Mouse (Mus musculus): Measurements from ENCODE around the gene Vrk3. TPM values are rescaled to one million over a fixed set of nuclear protein-coding genes. Genes with fewer than 3 reads are reported as not detected.
A peak's percentile ranks its signal among the peaks of the same experiment; 100 is the strongest.
"Not testable (repeated sequence)": the region's sequence is repeated elsewhere in the genome, so short reads cannot be mapped to it uniquely, and the experiment has no call there.

Vrk3 gene
- 35.0 and 37.2 TPM in 2 replicates for polyA plus RNA-seq (2015; fragmentation: Nextera tagmentation; extraction: Ambion mirVana)

- Histone ChIP-seq H3K4me2 (replicated peaks) (peak within 1 kb of the TSS; percentile 71), H3K36me3 (peaks cover 15% of the 10 kb centered on the region), H3K9me3 (no peaks in the 10 kb centered on the region), H3K4me3 (peak within 1 kb of the TSS; percentile 62), H3K4me1 (peaks cover 22% of the 10 kb centered on the region), H3K27me3 (no peaks in the 10 kb centered on the region), H3K9ac (peak within 1 kb of the TSS; percentile 69), H3K27ac (peak within 1 kb of the TSS; percentile 94)
- WGBS, result under 1% methylated on average over 44 of the region's 44 CpGs
- peak; percentile 99 for ATAC-seq (ENCODE audit: low FRiP score, low read depth)
Observed at GRCm38 (mm10) chr7:44748101-44749044, at the start of gene Vrk3. Vrk3 (plus strand) TSS chr7:44748413.

DNA sequence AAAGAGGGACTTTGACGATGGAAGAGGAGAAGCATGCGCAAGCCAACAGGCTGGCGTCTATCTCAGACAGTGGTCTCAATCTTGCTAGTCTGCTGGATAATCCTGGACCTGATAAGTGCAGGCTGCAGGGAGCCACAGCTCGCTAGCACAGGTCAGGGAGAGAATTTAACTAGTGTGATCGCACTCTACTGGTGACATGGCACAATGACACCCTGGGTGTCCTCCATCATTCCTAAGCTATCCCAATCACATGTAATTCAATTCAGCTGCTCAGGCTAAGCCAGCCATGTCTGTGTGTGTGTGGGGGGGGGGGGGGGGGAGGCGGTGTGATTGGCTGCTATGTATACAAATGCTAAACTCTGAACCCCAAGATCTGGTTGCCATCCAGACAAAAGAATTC lies 46.3 kb upstream of the Vrk3 start:
- no peak overlapping the region for H3K4me2 ChIP-seq (replicated peaks)
- H3K27me3 ChIP-seq, result peaks cover 2% of the 10 kb centered on the region; the same call in 1 of the 2 replicates
- H3K4me1 ChIP-seq, result peaks cover 11% of the 10 kb centered on the region
- H3K9ac ChIP-seq, result no peak overlapping the region
- H3K9me3 ChIP-seq, result no peaks in the 10 kb centered on the region
- H3K27ac ChIP-seq, result no peak overlapping the region
- H3K4me3 ChIP-seq, result no peak overlapping the region
- 8% methylated on average over 6 of the region's 6 CpGs for WGBS
- no peaks in the 10 kb centered on the region for H3K36me3 ChIP-seq
- ATAC-seq (ENCODE audit: low FRiP score, low read depth), result 0 out of 2 replicates have a peak, but pooled peaks have one; percentile 46

DNA sequence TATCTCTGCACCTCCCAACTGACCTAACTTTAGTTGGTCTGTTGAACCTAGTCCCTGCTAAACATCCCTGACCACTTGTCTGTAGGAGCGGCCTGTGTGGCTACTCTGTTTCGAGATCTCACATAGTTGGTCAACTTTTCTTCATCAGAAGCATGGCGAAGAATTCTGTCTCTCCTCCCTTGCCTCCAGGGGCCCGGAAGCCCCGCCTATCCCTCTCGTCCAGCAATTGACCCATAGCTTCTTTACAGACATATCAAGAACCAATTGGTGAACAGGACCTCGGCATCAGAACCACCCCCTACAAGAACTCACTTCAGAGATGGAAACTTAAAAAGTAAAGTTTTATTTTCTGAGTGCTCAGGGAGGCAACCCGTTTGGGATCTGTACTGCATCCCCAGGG lies 45.2 kb upstream of the Vrk3 start:
- ATAC-seq (ENCODE audit: low FRiP score, low read depth), result no peak
- H3K4me1 ChIP-seq, result peaks cover under 1% of the 10 kb centered on the region; the same call in 1 of the 2 replicates
- no peak overlapping the region for H3K27ac ChIP-seq
- no peak overlapping the region for H3K9ac ChIP-seq
- no peak overlapping the region for H3K4me2 ChIP-seq (replicated peaks)
- no peaks in the 10 kb centered on the region for H3K36me3 ChIP-seq
- no peaks in the 10 kb centered on the region for H3K27me3 ChIP-seq
- no peaks in the 10 kb centered on the region for H3K9me3 ChIP-seq
- WGBS, result 76% methylated on average over 8 of the region's 8 CpGs
- H3K4me3 ChIP-seq, result no peak overlapping the region

GRCm38 (mm10) chr7:44704363-44704762 lies 43.9 kb upstream of the Vrk3 start:
- Histone ChIP-seq H3K4me1 (no peaks in the 10 kb centered on the region), H3K27me3 (no peaks in the 10 kb centered on the region), H3K4me2 (replicated peaks) (no peak overlapping the region), H3K27ac (no peak overlapping the region), H3K9ac (no peak overlapping the region), H3K36me3 (no peaks in the 10 kb centered on the region), H3K4me3 (no peak overlapping the region), H3K9me3 (no peaks in the 10 kb centered on the region)
- WGBS, result 61% methylated on average over 3 of the region's 3 CpGs
- ATAC-seq (ENCODE audit: low FRiP score, low read depth), result no peak

DNA sequence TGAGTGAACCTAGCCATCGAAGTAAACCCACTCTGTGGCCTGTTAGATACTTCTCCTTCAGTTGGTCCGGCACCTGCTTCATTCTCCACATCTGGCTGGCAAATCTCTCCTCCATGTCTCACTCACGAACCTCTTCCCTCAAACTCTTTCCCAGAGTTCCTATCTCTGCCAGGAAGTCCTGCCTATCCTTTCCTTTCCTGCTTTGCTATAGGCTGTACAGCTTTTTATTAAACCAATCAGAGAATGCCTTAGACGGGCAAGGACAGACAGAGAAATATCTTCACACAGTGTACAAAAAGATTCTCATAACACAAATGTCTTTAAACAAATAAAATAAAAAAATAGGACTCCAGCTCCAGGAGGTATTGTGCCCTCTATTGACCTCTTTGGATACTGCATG lies 43.1 kb upstream of the Vrk3 start:
- no peak for ATAC-seq (ENCODE audit: low FRiP score, low read depth)
- Histone ChIP-seq H3K9me3 (no peaks in the 10 kb centered on the region), H3K4me1 (no peaks in the 10 kb centered on the region), H3K4me2 (replicated peaks) (no peak overlapping the region), H3K4me3 (no peak overlapping the region), H3K27ac (no peak overlapping the region), H3K9ac (no peak overlapping the region), H3K27me3 (no peaks in the 10 kb centered on the region), H3K36me3 (no peaks in the 10 kb centered on the region)
- 92% methylated on average over 4 of the region's 4 CpGs for WGBS

GRCm38 (mm10) chr7:44706322-44706721 lies 41.9 kb upstream of the Vrk3 start:
- Histone ChIP-seq H3K36me3 (no peaks in the 10 kb centered on the region), H3K4me2 (replicated peaks) (no peak overlapping the region), H3K27me3 (no peaks in the 10 kb centered on the region), H3K27ac (no peak overlapping the region), H3K4me1 (no peaks in the 10 kb centered on the region), H3K9ac (no peak overlapping the region), H3K4me3 (no peak overlapping the region), H3K9me3 (no peaks in the 10 kb centered on the region)
- ATAC-seq (ENCODE audit: low FRiP score, low read depth), result no peak

DNA sequence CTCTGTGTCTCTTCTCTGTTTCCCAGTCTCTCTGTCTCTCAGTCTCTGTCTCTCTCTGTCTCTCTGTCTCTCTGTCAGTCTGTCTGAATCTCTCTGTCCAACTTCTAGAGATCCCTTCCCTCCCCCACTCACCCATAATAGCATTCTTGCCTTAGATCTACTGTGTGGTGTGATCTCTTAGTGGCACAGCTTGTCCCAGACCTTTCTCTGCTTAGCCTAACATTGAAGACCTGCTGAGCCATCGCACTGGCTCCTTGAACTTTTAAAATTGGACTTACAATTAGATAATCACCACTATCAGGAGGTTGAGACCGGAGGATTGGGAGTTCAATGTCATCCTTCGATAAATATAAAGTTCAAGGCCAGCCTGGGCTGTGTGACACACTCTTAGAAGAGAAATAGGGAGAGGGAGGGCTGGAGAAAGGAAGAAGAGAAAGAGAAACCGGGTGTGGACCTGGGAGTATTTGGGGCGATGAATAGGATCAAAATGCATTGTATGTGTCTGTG lies 41.0 kb upstream of the Vrk3 start:
- no peak for ATAC-seq (ENCODE audit: low FRiP score, low read depth)
- H3K27ac ChIP-seq, result no peak overlapping the region
- H3K4me3 ChIP-seq, result no peak overlapping the region
- no peaks in the 10 kb centered on the region for H3K9me3 ChIP-seq
- H3K4me1 ChIP-seq, result no peaks in the 10 kb centered on the region
- H3K27me3 ChIP-seq, result no peaks in the 10 kb centered on the region
- H3K9ac ChIP-seq, result no peak overlapping the region
- H3K36me3 ChIP-seq, result no peaks in the 10 kb centered on the region
- 93% methylated on average over 5 of the region's 5 CpGs for WGBS
- no peak overlapping the region for H3K4me2 ChIP-seq (replicated peaks)

DNA sequence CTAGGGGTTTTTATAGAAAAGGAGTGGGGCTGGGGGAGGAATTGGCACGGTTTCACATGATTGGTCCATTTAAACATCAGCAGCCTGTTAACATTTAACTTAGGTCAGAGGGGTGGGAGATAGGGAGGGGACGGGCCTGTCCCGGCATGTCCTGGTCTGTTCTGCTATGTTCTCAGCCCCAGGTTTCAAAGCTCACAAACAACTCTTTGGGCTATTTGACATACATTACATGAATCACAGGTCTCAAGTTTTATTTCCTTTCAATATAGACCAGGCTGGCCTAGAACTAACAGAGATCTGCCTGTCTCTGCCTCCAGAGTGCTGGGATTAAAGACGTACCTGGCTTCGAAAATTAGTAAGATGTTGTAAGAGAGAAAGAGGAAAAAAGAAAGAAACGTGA lies 40.1 kb upstream of the Vrk3 start:
- not testable (repeated sequence) for H3K27me3 ChIP-seq; ATAC-seq (ENCODE audit: low FRiP score, low read depth); H3K4me1 ChIP-seq; H3K4me2 ChIP-seq (replicated peaks); H3K36me3 ChIP-seq; H3K9ac ChIP-seq; H3K9me3 ChIP-seq; H3K27ac ChIP-seq; H3K4me3 ChIP-seq
- WGBS, result 84% methylated on average over 6 of the region's 6 CpGs

DNA sequence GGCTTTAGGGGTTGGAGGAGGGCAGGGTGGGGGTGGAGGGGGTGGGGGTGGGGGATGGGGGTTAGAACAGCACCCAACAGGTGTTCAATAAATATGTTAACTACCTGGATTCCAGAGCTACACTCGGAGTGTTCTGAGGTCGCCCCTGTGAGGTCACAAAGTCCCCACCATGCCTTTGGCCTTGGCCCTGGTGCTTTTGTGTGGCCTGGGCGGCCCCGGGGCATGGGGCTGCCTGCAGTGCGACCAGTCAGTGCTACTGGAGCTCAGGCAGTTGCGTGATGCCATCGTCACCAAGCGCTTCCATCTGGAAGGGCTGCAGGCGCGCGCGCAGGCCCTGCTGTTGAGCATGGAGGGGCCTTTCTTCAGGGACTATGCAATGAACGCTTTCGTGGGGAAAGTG lies 39.6 kb upstream of the Vrk3 start, which contains the start of gene Izumo2:
Izumo2 (plus strand) TSS at position 169 of the 400 bp plus-strand sequence.
- ATAC-seq (ENCODE audit: low FRiP score, low read depth), result no peak
- no peak within 1 kb of the TSS for H3K27ac ChIP-seq
- no peaks in the 10 kb centered on the region for H3K36me3 ChIP-seq
- no peaks in the 10 kb centered on the region for H3K27me3 ChIP-seq
- H3K4me3 ChIP-seq, result no peak within 1 kb of the TSS
- H3K9me3 ChIP-seq, result no peaks in the 10 kb centered on the region
- H3K4me2 ChIP-seq (replicated peaks), result no peak within 1 kb of the TSS
- WGBS, result 69% methylated on average over 14 of the region's 14 CpGs
- no peaks in the 10 kb centered on the region for H3K4me1 ChIP-seq
- no peak within 1 kb of the TSS for H3K9ac ChIP-seq

GRCm38 (mm10) chr7:44709881-44710280 lies 38.3 kb upstream of the Vrk3 start:
- Histone ChIP-seq H3K9me3 (no peaks in the 10 kb centered on the region), H3K4me1 (no peaks in the 10 kb centered on the region), H3K9ac (no peak overlapping the region), H3K4me3 (no peak overlapping the region), H3K36me3 (no peaks in the 10 kb centered on the region), H3K27ac (no peak overlapping the region), H3K27me3 (no peaks in the 10 kb centered on the region), H3K4me2 (replicated peaks) (no peak overlapping the region)
- WGBS, result 82% methylated on average over 5 of the region's 5 CpGs
- no peak for ATAC-seq (ENCODE audit: low FRiP score, low read depth)

- Histone ChIP-seq H3K36me3 (no peaks in the 10 kb centered on the region), H3K4me1 (no peaks in the 10 kb centered on the region), H3K27me3 (no peaks in the 10 kb centered on the region), H3K9ac (no peak overlapping the region), H3K9me3 (no peaks in the 10 kb centered on the region), H3K4me2 (replicated peaks) (no peak overlapping the region), H3K4me3 (no peak overlapping the region), H3K27ac (no peak overlapping the region)
- WGBS, result 90% methylated on average over 5 of the region's 5 CpGs
- no peak for ATAC-seq (ENCODE audit: low FRiP score, low read depth)
Observed at GRCm38 (mm10) chr7:44722058-44722457, 26.2 kb upstream of the Vrk3 start.

DNA sequence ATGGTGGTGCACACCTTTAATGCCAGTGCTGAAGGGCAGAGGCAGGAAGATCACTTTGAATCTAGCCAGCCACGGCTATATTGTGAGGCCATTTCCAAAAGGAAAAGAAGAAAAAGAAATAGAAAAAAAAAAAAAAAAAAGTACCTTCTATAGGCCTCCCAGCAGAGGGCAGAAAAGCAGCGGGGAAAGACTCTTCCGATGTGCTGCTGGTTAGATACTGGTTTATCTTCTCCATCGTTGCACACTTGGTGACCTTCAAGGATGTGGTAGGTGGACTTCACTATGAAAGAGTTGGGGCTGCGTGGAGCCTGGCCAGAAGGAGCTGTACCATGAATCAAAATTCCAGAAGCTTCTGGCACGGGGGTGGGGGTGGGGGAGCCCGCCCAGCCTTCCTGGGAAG lies 23.9 kb upstream of the Vrk3 start:
- 27% methylated on average over 7 of the region's 7 CpGs for WGBS
- H3K27me3 ChIP-seq, result no peaks in the 10 kb centered on the region
- H3K27ac ChIP-seq, result no peak overlapping the region
- no peak overlapping the region for H3K4me3 ChIP-seq
- no peaks in the 10 kb centered on the region for H3K4me1 ChIP-seq
- no peak for ATAC-seq (ENCODE audit: low FRiP score, low read depth)
- no peak overlapping the region for H3K9ac ChIP-seq
- H3K9me3 ChIP-seq, result no peaks in the 10 kb centered on the region
- no peaks in the 10 kb centered on the region for H3K36me3 ChIP-seq
- no peak overlapping the region for H3K4me2 ChIP-seq (replicated peaks)
